Mouse (Mus musculus): ENCODE results near the gene Iqcj.
"Not testable (repeated sequence)": the region's sequence is repeated elsewhere in the genome, so short reads cannot be mapped to it uniquely, and the experiment has no call there.

Iqcj gene

DNA sequence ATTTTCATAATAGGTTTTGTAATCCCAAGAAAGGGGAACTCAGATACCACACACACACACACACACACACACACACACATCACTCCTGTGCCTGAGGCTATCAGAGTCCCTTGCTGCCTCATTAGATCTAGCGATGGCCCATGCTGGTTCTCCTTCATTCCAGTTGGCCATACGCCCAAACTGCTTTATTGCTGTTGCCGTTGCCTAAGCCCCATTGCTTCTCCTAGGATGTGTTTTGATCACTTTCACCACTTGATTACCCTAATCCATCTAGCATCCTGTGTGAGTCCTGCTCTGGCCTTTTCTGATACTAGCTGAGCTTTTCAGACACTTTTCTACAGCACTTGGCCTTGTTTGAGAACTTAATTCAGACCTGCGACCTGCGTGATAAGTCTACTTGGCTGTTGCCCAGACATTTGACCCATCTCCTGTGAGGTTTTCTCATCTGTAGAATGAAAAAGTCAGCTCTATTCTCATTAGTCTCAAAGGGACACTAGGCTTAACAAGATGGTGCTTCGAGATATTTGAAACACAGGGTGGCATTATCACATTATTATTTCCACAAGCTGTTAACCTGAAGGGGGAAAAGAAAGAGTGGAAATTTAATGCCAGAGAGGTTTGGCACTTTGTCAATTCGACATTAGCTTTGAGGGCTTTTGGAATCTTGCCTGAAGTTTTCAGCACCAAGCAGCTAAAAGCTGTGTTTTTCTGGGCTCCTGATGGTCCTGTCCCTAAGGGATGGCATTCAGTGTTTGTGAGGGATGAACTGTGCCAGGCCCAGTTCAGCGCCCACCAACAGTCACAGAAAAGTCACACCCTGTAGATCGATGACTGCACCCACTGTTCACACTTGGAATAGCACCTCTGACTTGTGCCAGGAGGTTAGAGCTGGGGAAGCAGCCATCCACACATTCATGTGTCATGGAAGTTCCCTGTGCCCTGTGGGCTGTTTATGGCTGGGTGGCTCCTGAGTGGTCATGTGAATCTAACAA, 179.7 kb downstream of the Iqcj start:
- no peak for DNase-seq (ENCODE audit: low spot score)

DNA sequence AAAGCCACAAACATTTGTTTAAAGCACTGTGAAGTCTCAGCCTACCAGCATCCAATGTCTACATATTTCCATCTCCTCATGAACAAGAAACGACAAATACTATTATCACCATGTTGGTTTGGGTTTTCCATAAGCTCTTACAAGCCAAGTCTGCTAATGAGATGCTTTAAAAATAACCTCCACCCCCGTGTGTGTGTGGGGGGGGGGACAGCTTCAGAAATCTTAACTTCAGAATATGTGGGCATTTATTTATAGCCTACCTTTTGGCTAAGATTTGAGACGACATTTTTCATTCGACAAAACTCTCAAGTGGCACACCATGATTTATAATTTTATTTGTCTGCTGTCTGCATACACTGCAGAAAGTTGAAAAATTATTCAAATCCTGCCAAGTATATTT, 185.4 kb downstream of the Iqcj start:
- DNase-seq (ENCODE audit: low spot score), result no peak

GRCm38 (mm10) chr3:68085024-68085423, 193.0 kb downstream of the Iqcj start:
- no peak for DNase-seq (ENCODE audit: low spot score)

DNA sequence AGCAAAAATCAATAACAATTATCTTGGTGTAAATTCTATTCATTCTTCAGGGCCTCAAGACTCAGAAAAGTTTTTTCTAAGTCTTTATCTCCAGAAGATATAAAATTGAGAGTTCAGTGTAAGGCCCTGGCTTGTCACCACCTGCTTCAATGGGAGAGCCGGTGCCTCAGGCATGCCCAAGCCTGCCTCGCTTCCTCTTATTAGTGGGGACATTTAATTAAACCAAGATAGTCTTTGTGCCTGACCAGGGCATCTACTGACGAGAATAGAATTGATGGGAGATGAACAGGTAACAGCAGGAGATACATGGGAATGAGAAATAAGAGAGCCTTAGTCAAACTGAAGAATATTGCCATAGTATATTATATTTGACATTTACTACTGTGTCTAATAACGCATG, 200.1 kb downstream of the Iqcj start:
- no peak for DNase-seq (ENCODE audit: low spot score)

DNA sequence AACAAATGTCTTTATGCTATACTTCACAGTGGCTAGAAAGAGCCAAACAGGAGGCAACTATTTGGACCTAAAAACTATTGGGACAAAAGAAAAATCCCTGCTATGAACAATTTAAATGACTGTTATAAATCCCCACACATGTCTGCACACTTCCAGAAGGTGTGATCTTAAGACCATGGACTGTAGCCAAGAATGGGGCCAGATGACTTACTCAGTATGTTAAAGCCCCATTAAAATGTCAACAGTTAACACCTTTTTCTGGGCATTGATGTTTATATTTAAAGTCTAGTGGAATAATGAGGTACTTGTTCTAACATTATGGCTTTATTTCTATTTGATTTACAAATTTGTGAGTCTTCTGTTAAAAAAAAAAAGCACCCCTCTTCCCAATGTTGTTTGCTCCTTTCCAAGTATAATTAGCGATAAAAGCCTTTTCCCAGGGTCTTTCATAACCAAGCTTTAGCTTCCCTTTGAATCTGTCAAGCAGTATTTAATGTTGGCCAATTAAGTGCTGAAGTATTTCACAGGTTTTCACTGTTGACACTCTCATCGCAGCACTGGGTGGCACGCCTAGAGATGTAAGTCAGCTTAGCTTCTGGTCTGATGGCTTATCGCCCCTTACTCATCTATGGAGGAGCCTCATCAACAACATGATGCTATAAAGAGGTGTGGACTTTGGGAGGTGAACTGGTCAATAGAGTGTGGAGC, 204.9 kb downstream of the Iqcj start:
- no peak for DNase-seq (ENCODE audit: low spot score)

DNA sequence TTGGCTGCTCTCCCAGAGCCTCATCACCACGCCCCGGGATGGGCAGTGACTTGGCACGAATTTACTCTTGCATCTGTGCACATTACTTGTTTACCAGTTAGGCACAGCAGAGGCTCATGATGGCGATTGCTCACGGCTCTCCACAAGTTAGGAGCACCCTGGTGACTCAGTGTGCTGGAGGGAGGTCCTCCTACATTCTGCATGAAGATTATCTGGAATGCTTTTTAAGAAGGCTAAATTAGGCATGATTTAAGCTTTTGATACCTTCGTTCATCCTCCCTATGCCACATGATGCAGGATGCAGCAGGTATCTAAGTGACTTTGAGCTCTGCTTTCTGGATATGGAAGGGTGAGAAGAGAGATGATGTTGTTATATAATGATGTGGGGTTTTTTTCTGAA, 207.5 kb downstream of the Iqcj start:
- not testable (repeated sequence) for DNase-seq (ENCODE audit: low spot score)

DNA sequence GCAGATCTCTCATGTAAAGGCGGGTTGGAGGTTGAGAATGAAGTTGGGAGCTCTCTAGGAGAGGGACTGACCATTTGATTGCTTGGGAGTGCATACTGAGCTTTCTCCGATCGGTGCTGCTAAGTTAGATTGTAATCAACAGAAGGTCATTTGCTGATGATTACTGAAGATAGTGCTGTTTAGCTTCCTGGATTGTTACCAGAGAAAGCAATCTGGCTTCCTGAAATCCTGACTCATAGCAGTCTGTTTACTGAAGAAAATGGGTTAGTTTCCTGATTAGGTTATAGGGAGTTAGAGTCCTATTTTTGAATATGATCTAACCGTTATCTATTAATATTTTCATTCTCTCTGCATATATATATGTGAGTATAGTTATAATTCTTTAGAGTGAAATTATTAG, 209.3 kb downstream of the Iqcj start:
- no peak for DNase-seq (ENCODE audit: low spot score)

DNA sequence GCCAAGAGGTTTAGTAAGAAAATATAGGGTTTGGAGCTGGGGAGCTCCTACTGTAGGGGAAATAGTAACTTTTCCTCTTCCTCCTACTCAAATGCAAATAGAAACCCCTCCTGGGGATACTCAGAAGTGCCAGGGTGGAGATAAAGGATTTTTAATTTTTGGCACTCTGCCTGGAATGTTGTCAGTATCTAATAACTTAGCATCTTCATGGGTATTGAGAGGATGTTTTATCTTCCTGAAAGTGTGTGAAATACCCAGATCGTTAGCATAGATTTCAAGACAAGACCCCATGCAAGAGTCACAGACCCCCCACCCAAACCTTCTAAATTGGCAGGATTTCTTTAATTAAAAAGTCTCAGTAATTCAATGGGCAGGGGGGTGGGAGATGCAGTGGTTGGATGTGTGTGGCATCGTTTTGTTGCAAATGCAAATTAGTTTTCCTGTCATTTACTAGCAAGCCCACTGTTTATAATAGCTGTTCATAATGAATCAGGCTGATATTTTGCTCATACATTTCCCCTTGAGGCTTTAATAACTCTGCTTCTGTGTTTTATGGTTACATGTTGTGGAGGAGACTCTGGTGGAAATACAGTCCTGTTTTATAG, 213.2 kb downstream of the Iqcj start:
- DNase-seq (ENCODE audit: low spot score), result no peak

All from testis, postnatal 14 days (tissue).